Mouse (Mus musculus) megakaryocyte, embryonic 14.5 days (primary cell): ENCODE measurements around the gene Hk2. TPM values are rescaled to one million over a fixed set of nuclear protein-coding genes. Genes with fewer than 3 reads are reported as not detected.
A peak's percentile ranks its signal among the peaks of the same experiment; 100 is the strongest.

Source experiments
- H3K27me3 ChIP-seq: replicated peaks from 2 replicates; pipeline ENCODE3; 2012; ENCODE audit warnings: inconsistent platforms
- H3K36me3 ChIP-seq: replicated peaks from 2 replicates; pipeline ENCODE3; 2012; ENCODE audit warnings: low read length, inconsistent platforms, mixed read lengths
- H3K4me1 ChIP-seq: 2 replicates; pipeline ENCODE4 v1.6.1; 2012; ENCODE audit warnings: inconsistent platforms
- H3K4me3 ChIP-seq: replicated peaks from 2 replicates; pipeline ENCODE3; 2012; ENCODE audit warnings: moderate library complexity, mild to moderate bottlenecking, inconsistent platforms
- H3K9me3 ChIP-seq: 2 replicates; pipeline ENCODE4 v1.6.1; 2012; ENCODE audit warnings: inconsistent platforms
- FLI1 ChIP-seq: IDR thresholded peaks from 2 replicates; pipeline ENCODE4 v1.6.1; 2012; ENCODE audit warnings: low read length, inconsistent platforms, mixed read lengths
- GATA1 ChIP-seq: IDR thresholded peaks from 3 replicates; pipeline ENCODE4 v1.6.1; 2012; ENCODE audit warnings: mixed read lengths, low read length, inconsistent platforms, borderline replicate concordance
- polyA plus RNA-seq: library from polyadenylated mRNA; stranded (reverse); fragments of >175 nt; gene quantifications from 2 replicates; pipeline ENCODE4 v1.2.3, GENCODE M21; 2012; ENCODE audit warnings: low replicate concordance; ENCODE audit not compliant: insufficient read depth

Gene Hk2
- polyA plus RNA-seq, result 7.6 and 8.6 TPM in 2 replicates

GRCm38 (mm10) chr6:82774321-82774764, at the start of gene Hk2:
Hk2 (minus strand) TSS chr6:82774454.
- Histone ChIP-seq H3K4me1 (peaks cover 71% of the 10 kb centered on the region), H3K4me3 (peak within 1 kb of the TSS; percentile 91), H3K27me3 (peaks cover 16% of the 10 kb centered on the region), H3K9me3 (peaks cover 7% of the 10 kb centered on the region), H3K36me3 (peaks cover 14% of the 10 kb centered on the region)
- TF ChIP-seq GATA1 (no peak), FLI1 (no peak)

GRCm38 (mm10) chr6:82821758-82822253, 47.6 kb upstream of the Hk2 start:
- Histone ChIP-seq H3K36me3 (no peaks in the 10 kb centered on the region), H3K27me3 (peaks cover 2% of the 10 kb centered on the region), H3K4me1 (peaks cover 57% of the 10 kb centered on the region), H3K9me3 (peaks cover 3% of the 10 kb centered on the region; the same call in 1 of the 2 replicates), H3K4me3 (peak overlapping the region; percentile 70)
- TF ChIP-seq GATA1 (no peak), FLI1 (no peak)

DNA sequence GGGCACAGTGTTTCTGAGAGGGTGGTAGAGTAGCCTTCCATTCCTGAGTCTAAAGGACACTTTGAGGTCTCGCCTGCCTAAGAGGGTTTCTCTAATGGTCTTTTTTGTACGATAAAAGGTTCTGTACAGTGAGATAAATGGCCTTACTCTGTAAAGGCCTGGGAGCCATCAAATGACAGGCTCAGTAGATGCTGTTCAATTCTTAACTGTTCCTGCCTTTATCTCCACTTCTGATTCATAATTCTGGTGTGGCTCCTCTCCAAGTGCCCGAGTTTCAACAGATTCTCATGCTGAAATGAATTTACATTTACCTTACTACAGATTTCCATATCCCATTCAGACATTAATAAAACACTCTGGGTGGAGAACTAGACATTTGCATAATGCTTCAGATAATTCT, 46.5 kb upstream of the Hk2 start:
- TF ChIP-seq GATA1, result no peak
- no peak for TF ChIP-seq FLI1
- H3K4me3 ChIP-seq, result no peak overlapping the region
- peaks cover 62% of the 10 kb centered on the region for H3K4me1 ChIP-seq

GRCm38 (mm10) chr6:82814821-82815220, 40.6 kb upstream of the Hk2 start:
- TF ChIP-seq GATA1, result no peak
- no peak for TF ChIP-seq FLI1
- Histone ChIP-seq H3K27me3 (no peaks in the 10 kb centered on the region), H3K9me3 (0 out of 2 replicates have a peak, but pooled peaks cover 6% of the 10 kb centered on the region), H3K4me3 (no peak overlapping the region), H3K4me1 (peaks cover 35% of the 10 kb centered on the region), H3K36me3 (peaks cover 7% of the 10 kb centered on the region)

More for the DNA sequence above, 46.5 kb upstream of the Hk2 start:
- Histone ChIP-seq H3K27me3 (peaks cover 2% of the 10 kb centered on the region), H3K9me3 (peaks cover 3% of the 10 kb centered on the region; the same call in 1 of the 2 replicates), H3K36me3 (no peaks in the 10 kb centered on the region)

GRCm38 (mm10) chr6:82807984-82808700, 33.9 kb upstream of the Hk2 start:
- H3K36me3 ChIP-seq, result peaks cover 1% of the 10 kb centered on the region
- TF ChIP-seq FLI1, result no peak
- TF ChIP-seq GATA1, result no peak
- H3K4me1 ChIP-seq, result peaks cover 5% of the 10 kb centered on the region; the same call in 1 of the 2 replicates
- no peak overlapping the region for H3K4me3 ChIP-seq
- H3K9me3 ChIP-seq, result peaks cover 16% of the 10 kb centered on the region
- peaks cover 6% of the 10 kb centered on the region for H3K27me3 ChIP-seq

DNA sequence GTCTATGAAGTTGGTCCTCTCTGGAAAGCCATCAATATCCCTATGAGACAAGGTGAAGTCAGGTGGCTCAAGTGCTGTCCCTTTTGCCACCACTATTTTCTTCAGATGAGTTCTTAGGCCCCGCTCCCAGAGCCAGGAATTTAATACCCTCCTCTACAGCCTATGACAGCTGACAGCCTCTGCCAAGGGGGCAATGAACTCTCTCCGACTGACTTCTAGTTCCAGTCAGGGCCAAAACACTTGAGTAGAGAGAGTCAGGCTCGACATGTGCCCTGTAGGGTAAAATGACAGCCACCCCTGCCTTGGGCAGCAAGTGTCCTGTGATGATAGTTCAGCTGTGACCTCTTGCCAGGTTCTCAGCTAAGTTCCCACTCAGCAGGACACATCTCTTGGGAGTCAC, 32.7 kb upstream of the Hk2 start:
- TF ChIP-seq GATA1, result no peak
- TF ChIP-seq FLI1, result no peak
- peaks cover 9% of the 10 kb centered on the region for H3K27me3 ChIP-seq
- no peaks in the 10 kb centered on the region for H3K36me3 ChIP-seq
- peaks cover 17% of the 10 kb centered on the region for H3K9me3 ChIP-seq
- no peak overlapping the region for H3K4me3 ChIP-seq
- peaks cover 5% of the 10 kb centered on the region; the same call in 1 of the 2 replicates for H3K4me1 ChIP-seq

DNA sequence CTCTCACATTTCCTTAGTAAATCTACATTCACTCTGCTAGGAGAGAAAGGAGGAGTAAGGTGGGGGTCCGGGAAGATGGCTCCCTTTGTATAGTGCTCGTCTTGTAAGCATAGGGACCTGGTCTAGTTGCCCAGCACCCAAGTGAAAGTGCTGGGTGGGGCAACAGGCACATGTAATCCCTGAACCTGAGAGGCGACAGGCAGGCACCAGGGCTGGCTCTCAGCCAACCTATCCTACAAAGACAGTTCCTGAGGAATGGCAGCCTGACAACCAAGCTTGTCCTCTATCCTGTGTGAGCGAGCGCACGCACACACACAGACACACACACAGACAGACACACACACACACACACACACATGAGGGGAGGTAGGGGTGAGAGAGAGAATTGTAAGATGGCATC, 32.2 kb upstream of the Hk2 start:
- Histone ChIP-seq H3K9me3 (peaks cover 17% of the 10 kb centered on the region), H3K4me1 (peaks cover 5% of the 10 kb centered on the region; the same call in 1 of the 2 replicates), H3K27me3 (peaks cover 9% of the 10 kb centered on the region), H3K36me3 (no peaks in the 10 kb centered on the region), H3K4me3 (no peak overlapping the region)
- no peak for TF ChIP-seq GATA1
- no peak for TF ChIP-seq FLI1

GRCm38 (mm10) chr6:82805894-82806293, 31.6 kb upstream of the Hk2 start:
- no peak overlapping the region for H3K4me3 ChIP-seq
- no peaks in the 10 kb centered on the region for H3K36me3 ChIP-seq
- peaks cover 9% of the 10 kb centered on the region for H3K27me3 ChIP-seq
- H3K9me3 ChIP-seq, result peaks cover 17% of the 10 kb centered on the region
- TF ChIP-seq FLI1 (no peak), GATA1 (no peak)
- peaks cover 5% of the 10 kb centered on the region; the same call in 1 of the 2 replicates for H3K4me1 ChIP-seq

DNA sequence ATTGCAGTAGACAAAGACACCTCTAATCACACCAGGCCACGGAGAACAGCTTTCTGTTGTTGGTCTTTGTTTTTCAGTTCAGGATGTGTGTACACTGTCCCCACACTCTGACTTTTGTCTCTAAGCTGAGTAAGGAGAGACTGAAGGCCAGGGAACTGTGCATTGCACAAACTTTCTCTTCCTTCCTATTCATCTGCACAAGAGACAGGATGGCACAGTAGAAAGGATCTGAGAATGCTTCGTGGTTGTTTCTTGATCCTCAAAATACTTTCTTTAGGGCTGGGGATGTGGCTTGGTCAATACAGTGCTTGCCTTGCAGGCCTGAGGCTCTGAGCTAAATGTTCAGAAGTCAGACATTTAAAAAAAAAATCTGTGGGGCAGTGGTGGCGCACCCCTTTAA, 30.7 kb upstream of the Hk2 start:
- H3K4me1 ChIP-seq, result peaks cover 5% of the 10 kb centered on the region; the same call in 1 of the 2 replicates
- peaks cover 12% of the 10 kb centered on the region for H3K27me3 ChIP-seq
- peaks cover 13% of the 10 kb centered on the region for H3K9me3 ChIP-seq
- H3K4me3 ChIP-seq, result no peak overlapping the region
- no peaks in the 10 kb centered on the region for H3K36me3 ChIP-seq
- no peak for TF ChIP-seq FLI1
- TF ChIP-seq GATA1, result no peak

GRCm38 (mm10) chr6:82798202-82798737, 24.0 kb upstream of the Hk2 start:
- peaks cover 2% of the 10 kb centered on the region for H3K9me3 ChIP-seq
- TF ChIP-seq GATA1 (no peak), FLI1 (no peak)

More at GRCm38 (mm10) chr6:82798202-82798737, 24.0 kb upstream of the Hk2 start:
- no peaks in the 10 kb centered on the region; the same call in 1 of the 2 replicates for H3K4me1 ChIP-seq
- H3K27me3 ChIP-seq, result peaks cover 19% of the 10 kb centered on the region
- no peaks in the 10 kb centered on the region for H3K36me3 ChIP-seq
- H3K4me3 ChIP-seq, result no peak overlapping the region
